Mouse (Mus musculus) urinary bladder, postnatal 0 days (tissue): ENCODE data around the gene Akp3. TPM values are rescaled to one million over a fixed set of nuclear protein-coding genes. Genes with fewer than 3 reads are reported as not detected.

Experiments used
- polyA plus RNA-seq: library from polyadenylated mRNA; unstranded; fragments of >200 nt; fragmentation: Nextera tagmentation; extraction: Ambion mirVana; gene quantifications from 2 replicates; pipeline ENCODE4 v1.2.1, GENCODE M21; 2015

The Akp3 gene
- not detected in 2 replicates for polyA plus RNA-seq

GRCm38 (mm10) chr1:87124673-87125072 lies at the start of gene Akp3:
Gene Akp3, plus strand, starts transcription at chr1:87124973.

GRCm38 (mm10) chr1:87089828-87090227 lies 34.9 kb upstream of the Akp3 start, which contains the start of gene Alppl2:
Gene Alppl2, minus strand, starts transcription at chr1:87089928.

GRCm38 (mm10) chr1:87101411-87101810 lies 23.4 kb upstream of the Akp3 start, which contains the start of gene Alpi:
Gene Alpi, minus strand, starts transcription at chr1:87101606.

GRCm38 (mm10) chr1:87156199-87156587 lies 31.4 kb downstream of the Akp3 start, which contains the start of gene Ecel1:
Gene Ecel1, minus strand, starts transcription at chr1:87156521.

Other genes starting within 250 kb of the Akp3 start
- gene Alppl2, start 35.0 kb upstream of the Akp3 start, polyA plus RNA-seq = 0.07 and 0.68 TPM in 2 replicates
- gene Alpi, start 23.4 kb upstream of the Akp3 start, polyA plus RNA-seq = not detected in 2 replicates
- 1.1 and 1.6 TPM in 2 replicates for gene Ecel1, start 31.5 kb downstream of the Akp3 start, polyA plus RNA-seq
- gene Prss56, start 58.3 kb downstream of the Akp3 start, polyA plus RNA-seq = 0.16 TPM in 1 of 2 replicates, not detected in the other
- gene Chrnd, start 65.6 kb downstream of the Akp3 start, polyA plus RNA-seq = not detected in 2 replicates
- gene Chrng, start 79.7 kb downstream of the Akp3 start, polyA plus RNA-seq = not detected in 2 replicates
- gene Eif4e2, start 88.9 kb downstream of the Akp3 start, polyA plus RNA-seq = 134 and 140 TPM in 2 replicates
- 0.28 and 0.54 TPM in 2 replicates for gene Efhd1, start 139.4 kb downstream of the Akp3 start, polyA plus RNA-seq
- 22.1 and 22.4 TPM in 2 replicates for gene Gigyf2, start 202.0 kb downstream of the Akp3 start, polyA plus RNA-seq